Mouse (Mus musculus) kidney, adult 11 months (tissue): Measurements from ENCODE around the gene Tlr13.

Experiments
- DNase-seq: peaks from one replicate; pipeline ENCODE4 v3.0.0; 2022

Tlr13 gene

DNA sequence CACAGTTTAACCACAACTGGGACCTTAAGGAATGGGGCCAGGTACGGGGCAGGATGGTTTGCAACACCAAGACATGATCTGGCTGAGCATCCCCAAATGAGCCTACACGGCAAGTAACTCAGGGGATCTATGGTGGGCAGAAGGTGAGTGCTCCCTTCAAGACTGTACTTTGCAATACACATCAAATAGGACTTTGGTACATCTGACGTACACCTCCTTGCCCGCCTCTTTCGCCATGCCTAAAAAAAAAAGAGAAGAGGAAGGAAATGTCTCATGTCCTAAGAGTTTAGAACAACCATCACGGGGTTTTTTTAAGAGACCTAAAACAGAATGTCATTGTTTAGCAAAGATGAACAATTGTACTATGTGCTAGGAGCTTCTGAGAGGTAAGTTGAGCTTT lies at the start of gene Tlr13:
TSS of gene Tlr13 (plus strand) at position 269 of the 400 bp plus-strand sequence.
- no peak for DNase-seq

- peak; percentile 51 for DNase-seq
These were observed 37.5 kb upstream of the Tlr13 start for GRCm38 (mm10) chrX:106105464-106105863.

DNA sequence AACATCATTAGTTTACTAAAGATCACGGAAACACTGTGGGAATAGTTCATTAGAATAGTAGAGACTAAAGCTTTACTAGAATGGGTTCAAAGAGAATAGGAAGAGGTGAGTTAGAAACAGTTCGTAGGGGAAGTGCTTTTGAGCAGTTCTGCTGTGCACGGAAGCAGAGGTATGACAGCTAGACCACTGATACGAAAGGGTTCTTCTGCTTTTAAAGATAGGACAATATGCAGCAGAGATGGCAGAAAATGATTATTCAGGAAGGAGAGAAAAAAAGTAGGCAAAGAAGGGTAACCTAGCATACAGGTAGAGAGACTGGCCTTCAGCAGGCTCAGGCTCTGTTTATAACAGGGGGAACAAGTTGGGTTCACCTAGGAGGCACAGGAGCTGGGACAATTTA lies 29.1 kb upstream of the Tlr13 start:
- DNase-seq, result no peak

DNA sequence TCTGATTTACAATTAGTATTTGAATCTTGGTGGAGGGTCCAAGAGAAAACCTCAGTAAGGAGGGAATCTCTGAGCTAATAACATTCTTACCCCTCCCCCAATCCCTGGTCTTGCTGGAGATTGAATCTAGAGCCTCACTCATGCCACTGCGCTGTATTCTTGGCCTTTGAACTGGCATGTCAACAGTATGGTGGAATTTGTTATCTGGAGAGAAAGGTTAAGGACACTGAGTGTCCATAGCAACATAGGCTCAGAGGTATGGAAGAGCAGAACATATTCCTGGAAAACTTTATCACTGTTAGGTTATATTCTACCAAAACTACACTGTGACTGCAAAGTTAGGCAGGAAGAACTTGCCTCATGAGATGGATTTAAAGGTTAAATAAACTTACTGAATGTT lies 28.3 kb upstream of the Tlr13 start:
- DNase-seq, result no peak

DNA sequence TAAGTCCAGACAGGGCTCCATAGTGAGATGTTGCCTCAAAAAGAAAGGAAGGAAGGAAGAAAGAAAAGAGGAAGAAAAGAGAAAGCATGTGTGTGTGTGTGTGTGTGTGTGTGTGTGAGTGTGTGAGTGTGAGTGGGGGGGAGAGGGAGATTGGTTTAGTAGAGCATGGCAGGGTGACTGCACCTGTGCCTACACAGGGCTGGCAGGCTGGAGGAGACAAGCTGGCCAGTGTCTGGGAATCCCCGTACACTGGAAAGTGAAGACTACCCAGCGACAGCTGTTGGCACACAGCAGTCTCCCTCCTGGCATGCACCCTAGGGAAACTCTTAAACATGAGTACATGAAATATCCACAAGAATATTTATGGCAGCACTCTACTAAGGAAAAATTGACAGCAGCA lies 20.2 kb upstream of the Tlr13 start:
- no peak for DNase-seq

- DNase-seq, result no peak
These were observed 14.7 kb upstream of the Tlr13 start for GRCm38 (mm10) chrX:106128283-106128682.

GRCm38 (mm10) chrX:106129877-106130276 lies 13.1 kb upstream of the Tlr13 start:
- DNase-seq, result no peak

- DNase-seq, result no peak
These were observed 8.1 kb upstream of the Tlr13 start for GRCm38 (mm10) chrX:106134916-106135315.

GRCm38 (mm10) chrX:106135484-106135883 lies 7.5 kb upstream of the Tlr13 start:
- DNase-seq, result no peak

- DNase-seq, result no peak
These were observed 7.0 kb upstream of the Tlr13 start for GRCm38 (mm10) chrX:106135916-106136575.

- no peak for DNase-seq
These were observed 3.5 kb upstream of the Tlr13 start for GRCm38 (mm10) chrX:106139309-106140070.

GRCm38 (mm10) chrX:106148185-106148584 lies 5.2 kb downstream of the Tlr13 start:
- DNase-seq, result no peak

DNA sequence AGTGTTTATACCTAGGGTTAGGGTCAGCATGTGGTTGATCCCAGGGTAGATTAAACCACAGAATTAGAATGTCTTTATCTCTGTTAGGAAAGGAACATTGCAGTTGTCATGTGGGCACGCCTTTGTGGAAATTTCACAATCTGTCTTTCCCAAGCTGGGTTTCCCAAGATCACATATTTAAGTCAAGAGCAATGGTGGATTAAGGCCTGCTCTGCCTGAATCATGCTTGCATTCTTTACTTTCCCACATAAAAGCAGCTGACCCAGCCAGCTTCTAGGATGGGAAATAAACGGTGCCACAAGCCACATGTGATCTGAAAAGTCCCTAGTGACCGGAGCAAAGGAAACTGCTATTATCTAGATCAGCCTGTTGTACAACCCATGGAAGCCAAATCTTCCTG lies 6.5 kb downstream of the Tlr13 start:
- no peak for DNase-seq

DNA sequence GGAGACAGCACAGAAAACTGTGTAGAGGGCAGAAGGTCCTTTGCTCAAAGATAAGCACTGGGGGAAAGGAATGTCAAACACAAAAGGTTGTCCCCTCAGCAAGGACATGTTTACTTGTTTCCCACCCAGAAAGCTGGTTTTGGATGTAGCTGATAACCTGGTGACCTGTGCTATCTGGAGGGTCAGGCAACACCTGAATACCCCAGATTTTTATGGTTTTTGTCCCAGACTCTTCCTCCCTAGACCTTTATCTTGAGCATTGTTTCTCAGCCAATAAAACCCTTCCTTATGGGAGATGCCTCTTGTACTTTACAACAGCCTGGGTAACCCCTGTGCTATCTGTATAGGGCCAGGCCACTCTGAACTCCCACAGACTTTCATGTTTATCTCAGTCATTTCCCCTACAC lies 11.2 kb downstream of the Tlr13 start:
- DNase-seq, result no peak

- no peak for DNase-seq
These were observed 12.9 kb downstream of the Tlr13 start for GRCm38 (mm10) chrX:106155892-106156291.

DNA sequence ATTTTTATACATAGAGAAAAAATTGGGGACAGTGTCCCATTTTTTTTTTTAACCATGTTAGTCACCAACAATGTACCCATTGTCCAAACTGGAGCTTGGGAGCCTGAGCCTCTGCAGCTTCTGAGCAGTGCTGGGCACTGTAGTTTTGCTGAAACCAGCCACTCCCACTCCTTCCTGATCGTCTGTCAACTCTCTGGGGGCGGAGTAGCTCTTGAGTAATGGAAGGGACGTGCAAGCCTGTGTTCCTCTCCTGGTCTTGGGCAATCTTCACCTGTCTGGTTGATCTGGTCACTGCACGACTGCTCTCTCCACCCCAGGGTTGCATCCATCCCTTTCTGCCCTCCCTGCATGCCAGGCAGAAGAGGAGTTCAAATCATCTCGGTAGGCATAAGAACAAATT lies 21.0 kb downstream of the Tlr13 start:
- DNase-seq, result no peak

- no peak for DNase-seq
These were observed 21.6 kb downstream of the Tlr13 start for GRCm38 (mm10) chrX:106164555-106164954.

- no peak for DNase-seq
These were observed 22.1 kb downstream of the Tlr13 start for GRCm38 (mm10) chrX:106165089-106165488.

GRCm38 (mm10) chrX:106171106-106171852 lies 28.3 kb downstream of the Tlr13 start:
- DNase-seq, result peak; percentile 54

- no peak for DNase-seq
These were observed 28.8 kb downstream of the Tlr13 start for GRCm38 (mm10) chrX:106171853-106172154.

GRCm38 (mm10) chrX:106176331-106176730 lies 33.3 kb downstream of the Tlr13 start:
- DNase-seq, result no peak

GRCm38 (mm10) chrX:106184279-106184678 lies 41.3 kb downstream of the Tlr13 start:
- DNase-seq, result no peak

- no peak for DNase-seq
These were observed 42.7 kb downstream of the Tlr13 start for GRCm38 (mm10) chrX:106185706-106186105.
